Mouse (Mus musculus): ENCODE measurements at regions not wholly inside any gene's neighbourhood (a gene's known extent, or its start where the extent isn't known, plus 50 kb on each side); places are given as distances from the start of the nearest gene placed in this dataset.

GRCm38 (mm10) chr12:10865294-10865693 lies 285.6 kb downstream of the Kcns3 start:
- intact Hi-C loops (cut with DNase I): no loop called here
- H3K27me3 ChIP-seq (ENCODE audit: control insufficient read depth, insufficient read depth, low read length): no peaks in the 10 kb centered on the region
- TF ChIP-seq EP300 (IDR thresholded peaks at IDR 0.05; ENCODE audit: insufficient read depth, low read depth, low read length) (no peak), CTCF (IDR thresholded peaks at IDR 0.05) (no peak), POLR2A (IDR thresholded peaks at IDR 0.05; ENCODE audit: insufficient read depth, low read depth, low read length) (no peak)

DNA sequence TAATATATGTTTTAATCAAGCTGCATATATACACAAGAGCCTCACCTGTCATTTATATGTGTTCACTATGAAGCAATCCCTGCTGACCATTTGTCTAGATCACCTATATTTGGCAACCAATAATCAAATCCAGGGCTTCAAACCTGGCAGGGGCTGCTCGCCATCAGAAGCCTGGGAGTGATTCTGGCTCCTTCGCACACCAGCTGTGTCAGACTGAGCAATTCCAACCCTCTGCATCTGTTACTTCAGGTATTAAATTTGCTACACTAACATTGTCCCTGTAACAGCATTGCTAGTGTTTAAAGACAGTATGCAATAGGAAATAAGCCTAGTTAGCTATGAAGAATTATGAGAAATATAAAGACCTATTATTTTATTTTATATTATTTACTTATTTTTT lies 330.5 kb downstream of the Kcns3 start:
- no peak for DNase-seq

More at GRCm38 (mm10) chr12:10865294-10865693, 285.6 kb downstream of the Kcns3 start:
- Histone ChIP-seq H3K79me2 (replicated peaks; ENCODE audit: control insufficient read depth, insufficient read depth, low read length) (no peaks in the 10 kb centered on the region), H3K27ac (no peak overlapping the region), H3K36me3 (ENCODE audit: control insufficient read depth, insufficient read depth, low read length) (no peaks in the 10 kb centered on the region), H3K4me3 (no peak overlapping the region), H3K9ac (ENCODE audit: low read depth, low read length) (no peak overlapping the region), H3K4me1 (ENCODE audit: control insufficient read depth, insufficient read depth, low read length) (no peaks in the 10 kb centered on the region)
- no peak for DNase-seq
- 74% methylated on average over 2 of the region's 2 CpGs for WGBS

GRCm38 (mm10) chr12:10818083-10818482 lies 332.8 kb downstream of the Kcns3 start:
- DNase-seq: no peak
- WGBS: 30% methylated on average over 2 of the region's 2 CpGs
- TF ChIP-seq POLR2A (IDR thresholded peaks at IDR 0.05; ENCODE audit: insufficient read depth, low read depth, low read length) (no peak), EP300 (IDR thresholded peaks at IDR 0.05; ENCODE audit: insufficient read depth, low read depth, low read length) (no peak), CTCF (IDR thresholded peaks at IDR 0.05) (no peak)
- no peak overlapping the region for H3K27ac ChIP-seq
- H3K36me3 ChIP-seq (ENCODE audit: control insufficient read depth, insufficient read depth, low read length): no peaks in the 10 kb centered on the region
- no peak overlapping the region for H3K4me3 ChIP-seq
- no peaks in the 10 kb centered on the region for H3K27me3 ChIP-seq (ENCODE audit: control insufficient read depth, insufficient read depth, low read length)
- no peak overlapping the region for H3K9ac ChIP-seq (ENCODE audit: low read depth, low read length)
- no peaks in the 10 kb centered on the region for H3K79me2 ChIP-seq (replicated peaks; ENCODE audit: control insufficient read depth, insufficient read depth, low read length)
- no peaks in the 10 kb centered on the region for H3K4me1 ChIP-seq (ENCODE audit: control insufficient read depth, insufficient read depth, low read length)
- intact Hi-C loops (cut with DNase I): no loop called here

More for the DNA sequence above, 330.5 kb downstream of the Kcns3 start:
- Histone ChIP-seq H3K27ac (no peak overlapping the region), H3K9ac (ENCODE audit: low read depth, low read length) (no peak overlapping the region), H3K27me3 (ENCODE audit: control insufficient read depth, insufficient read depth, low read length) (no peaks in the 10 kb centered on the region), H3K4me1 (ENCODE audit: control insufficient read depth, insufficient read depth, low read length) (no peaks in the 10 kb centered on the region), H3K36me3 (ENCODE audit: control insufficient read depth, insufficient read depth, low read length) (no peaks in the 10 kb centered on the region), H3K4me3 (no peak overlapping the region), H3K79me2 (replicated peaks; ENCODE audit: control insufficient read depth, insufficient read depth, low read length) (no peaks in the 10 kb centered on the region)
- 82% methylated on average over 2 of the region's 2 CpGs for WGBS
- TF ChIP-seq EP300 (IDR thresholded peaks at IDR 0.05; ENCODE audit: insufficient read depth, low read depth, low read length): no peak
- TF ChIP-seq CTCF (IDR thresholded peaks at IDR 0.05): no peak
- no peak for TF ChIP-seq POLR2A (IDR thresholded peaks at IDR 0.05; ENCODE audit: insufficient read depth, low read depth, low read length)
- intact Hi-C loops (cut with DNase I): no loop called here

DNA sequence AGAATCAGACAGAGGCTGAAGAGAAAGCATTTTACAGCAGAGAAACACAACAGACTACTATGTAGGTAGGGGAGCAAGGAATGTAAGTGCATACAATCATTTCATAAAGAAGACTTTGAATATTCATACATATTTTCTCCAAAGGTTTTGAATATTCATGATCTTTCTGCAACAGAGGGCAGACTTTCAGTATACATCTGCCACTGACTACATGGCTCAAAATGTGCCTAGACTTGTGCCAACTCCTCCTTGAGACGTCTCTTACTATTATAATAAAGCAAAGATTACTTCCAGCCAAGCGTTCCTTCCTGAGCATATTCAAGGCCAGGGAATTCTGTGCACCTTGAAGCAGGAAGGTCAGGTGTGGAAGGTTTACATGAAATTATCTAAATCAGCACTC lies 333.3 kb downstream of the Kcns3 start:
- TF ChIP-seq CTCF (IDR thresholded peaks at IDR 0.05) (no peak), POLR2A (IDR thresholded peaks at IDR 0.05; ENCODE audit: insufficient read depth, low read depth, low read length) (no peak), EP300 (IDR thresholded peaks at IDR 0.05; ENCODE audit: insufficient read depth, low read depth, low read length) (no peak)
- no peak for DNase-seq
- Histone ChIP-seq H3K4me3 (no peak overlapping the region), H3K27ac (no peak overlapping the region), H3K79me2 (replicated peaks; ENCODE audit: control insufficient read depth, insufficient read depth, low read length) (no peaks in the 10 kb centered on the region), H3K27me3 (ENCODE audit: control insufficient read depth, insufficient read depth, low read length) (no peaks in the 10 kb centered on the region), H3K9ac (ENCODE audit: low read depth, low read length) (no peak overlapping the region), H3K36me3 (ENCODE audit: control insufficient read depth, insufficient read depth, low read length) (no peaks in the 10 kb centered on the region), H3K4me1 (ENCODE audit: control insufficient read depth, insufficient read depth, low read length) (no peaks in the 10 kb centered on the region)
- WGBS: 69% methylated on average over 2 of the region's 2 CpGs
- intact Hi-C loops (cut with DNase I): no loop called here

GRCm38 (mm10) chr12:10810597-10810996 lies 340.3 kb downstream of the Kcns3 start:
- Histone ChIP-seq H3K27me3 (ENCODE audit: control insufficient read depth, insufficient read depth, low read length) (no peaks in the 10 kb centered on the region), H3K4me1 (ENCODE audit: control insufficient read depth, insufficient read depth, low read length) (no peaks in the 10 kb centered on the region), H3K27ac (no peak overlapping the region), H3K36me3 (ENCODE audit: control insufficient read depth, insufficient read depth, low read length) (no peaks in the 10 kb centered on the region), H3K9ac (ENCODE audit: low read depth, low read length) (no peak overlapping the region), H3K79me2 (replicated peaks; ENCODE audit: control insufficient read depth, insufficient read depth, low read length) (no peaks in the 10 kb centered on the region), H3K4me3 (no peak overlapping the region)
- intact Hi-C loops (cut with DNase I): no loop called here
- TF ChIP-seq CTCF (IDR thresholded peaks at IDR 0.05) (no peak), EP300 (IDR thresholded peaks at IDR 0.05; ENCODE audit: insufficient read depth, low read depth, low read length) (no peak), POLR2A (IDR thresholded peaks at IDR 0.05; ENCODE audit: insufficient read depth, low read depth, low read length) (no peak)
- DNase-seq: no peak

DNA sequence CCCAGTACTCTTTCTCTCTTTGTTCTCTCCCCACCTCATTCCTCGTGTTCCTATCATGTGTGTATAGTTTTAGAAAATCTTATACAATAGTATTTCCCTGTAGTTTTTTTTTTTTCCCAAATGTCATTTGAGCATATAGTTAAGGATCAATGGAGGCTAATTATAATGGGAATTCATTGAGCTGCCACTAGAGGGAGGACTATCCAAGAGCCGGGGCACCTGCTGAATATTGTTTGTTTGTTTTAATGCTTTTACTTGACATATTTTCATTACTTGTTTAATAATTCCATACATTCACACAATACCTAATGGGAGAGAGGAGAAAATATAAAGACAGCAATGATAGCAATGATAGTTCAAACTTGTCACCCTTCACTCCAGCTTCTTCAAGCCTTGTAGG lies 346.4 kb downstream of the Kcns3 start:
- no peak overlapping the region for H3K9ac ChIP-seq (ENCODE audit: low read depth, low read length)
- H3K79me2 ChIP-seq (replicated peaks; ENCODE audit: control insufficient read depth, insufficient read depth, low read length): no peaks in the 10 kb centered on the region
- no peaks in the 10 kb centered on the region for H3K4me1 ChIP-seq (ENCODE audit: control insufficient read depth, insufficient read depth, low read length)
- no peaks in the 10 kb centered on the region for H3K36me3 ChIP-seq (ENCODE audit: control insufficient read depth, insufficient read depth, low read length)
- WGBS: 47% methylated on average over 2 of the region's 2 CpGs
- no peaks in the 10 kb centered on the region for H3K27me3 ChIP-seq (ENCODE audit: control insufficient read depth, insufficient read depth, low read length)
- intact Hi-C loops (cut with DNase I): loop anchor here (2.0 kb wide), 1 partner anchor 374 kb away; no protein-coding TSS in a partner anchor
- H3K27ac ChIP-seq: no peak overlapping the region
- H3K4me3 ChIP-seq: no peak overlapping the region
- TF ChIP-seq EP300 (IDR thresholded peaks at IDR 0.05; ENCODE audit: insufficient read depth, low read depth, low read length): no peak
- TF ChIP-seq CTCF (IDR thresholded peaks at IDR 0.05): peak; percentile 59
- TF ChIP-seq POLR2A (IDR thresholded peaks at IDR 0.05; ENCODE audit: insufficient read depth, low read depth, low read length): no peak
- DNase-seq: no peak
